Mouse (Mus musculus) fat pad, adult 2 months (tissue): ENCODE measurements at regions not wholly inside any gene's neighbourhood (a gene's known extent, or its start where the extent isn't known, plus 50 kb on each side); places are given as distances from the start of the nearest gene placed in this dataset.

Experiments used
- DNase-seq: peaks from one replicate; pipeline ENCODE4 v3.0.0-alpha.2; 2011; ENCODE audit warnings: low read depth, low spot score; ENCODE audit errors: extremely low read depth

GRCm38 (mm10) chr5:42364116-42364515 is 296.4 kb downstream of the Gm16223 start:
- no peak for DNase-seq

GRCm38 (mm10) chr5:42387959-42388358 is 320.2 kb downstream of the Gm16223 start:
- DNase-seq, result no peak

GRCm38 (mm10) chr5:42396695-42397094 is 328.9 kb downstream of the Gm16223 start:
- no peak for DNase-seq

- DNase-seq, result no peak
These were observed 342.2 kb downstream of the Gm16223 start for GRCm38 (mm10) chr5:42409981-42410380.

GRCm38 (mm10) chr5:42412296-42412695 is 344.5 kb downstream of the Gm16223 start:
- no peak for DNase-seq

GRCm38 (mm10) chr5:42425902-42426301 is 358.1 kb downstream of the Gm16223 start:
- no peak for DNase-seq

- DNase-seq, result no peak
These were observed 365.4 kb downstream of the Gm16223 start for GRCm38 (mm10) chr5:42433147-42433546.

GRCm38 (mm10) chr5:42448644-42449043 is 380.9 kb downstream of the Gm16223 start:
- no peak for DNase-seq

- DNase-seq, result no peak
These were observed 381.8 kb downstream of the Gm16223 start for GRCm38 (mm10) chr5:42449581-42449980.

- DNase-seq, result no peak
These were observed 385.9 kb downstream of the Gm16223 start for GRCm38 (mm10) chr5:42453707-42454106.

GRCm38 (mm10) chr5:42461195-42461594 is 393.4 kb downstream of the Gm16223 start:
- no peak for DNase-seq

GRCm38 (mm10) chr5:42464814-42465213 is 397.1 kb downstream of the Gm16223 start:
- DNase-seq, result no peak

GRCm38 (mm10) chr5:42473493-42473892 is 405.7 kb downstream of the Gm16223 start:
- DNase-seq, result no peak

- no peak for DNase-seq
These were observed 434.5 kb downstream of the Gm16223 start for GRCm38 (mm10) chr5:42502124-42502801.

GRCm38 (mm10) chr5:42502802-42503136 is 435.0 kb downstream of the Gm16223 start:
- no peak for DNase-seq

GRCm38 (mm10) chr5:42509200-42509599 is 441.4 kb downstream of the Gm16223 start:
- DNase-seq, result no peak

- DNase-seq, result no peak
These were observed 455.7 kb downstream of the Gm16223 start for GRCm38 (mm10) chr5:42523116-42524113.

- DNase-seq, result no peak
These were observed 457.7 kb downstream of the Gm16223 start for GRCm38 (mm10) chr5:42525431-42525830.

- no peak for DNase-seq
These were observed 492.8 kb downstream of the Gm16223 start for GRCm38 (mm10) chr5:42560537-42560936.

- no peak for DNase-seq
These were observed 495.6 kb downstream of the Gm16223 start for GRCm38 (mm10) chr5:42563406-42563805.

GRCm38 (mm10) chr5:42575971-42576370 is 508.2 kb downstream of the Gm16223 start:
- no peak for DNase-seq

- no peak for DNase-seq
These were observed 510.6 kb downstream of the Gm16223 start for GRCm38 (mm10) chr5:42578208-42578844.
